Mouse (Mus musculus) pancreas, adult 10 weeks (tissue): Measurements from ENCODE around the gene Ephb2. TPM values are rescaled to one million over a fixed set of nuclear protein-coding genes. Genes with fewer than 3 reads are reported as not detected.

ENCODE experiments used
- polyA plus RNA-seq: library from polyadenylated mRNA; stranded (reverse); fragments of 350-450 nt; fragmentation: Illumina TruSeq; extraction: RNeasy Lipid Tissue Mini Kit (QIAGEN cat#74804); gene quantifications from one replicate; pipeline ENCODE4 v1.2.3, GENCODE M21; 2015; ENCODE audit warnings: low read depth, low replicate concordance; ENCODE audit not compliant: insufficient read depth

Ephb2 gene
- 0.90 TPM for polyA plus RNA-seq

DNA sequence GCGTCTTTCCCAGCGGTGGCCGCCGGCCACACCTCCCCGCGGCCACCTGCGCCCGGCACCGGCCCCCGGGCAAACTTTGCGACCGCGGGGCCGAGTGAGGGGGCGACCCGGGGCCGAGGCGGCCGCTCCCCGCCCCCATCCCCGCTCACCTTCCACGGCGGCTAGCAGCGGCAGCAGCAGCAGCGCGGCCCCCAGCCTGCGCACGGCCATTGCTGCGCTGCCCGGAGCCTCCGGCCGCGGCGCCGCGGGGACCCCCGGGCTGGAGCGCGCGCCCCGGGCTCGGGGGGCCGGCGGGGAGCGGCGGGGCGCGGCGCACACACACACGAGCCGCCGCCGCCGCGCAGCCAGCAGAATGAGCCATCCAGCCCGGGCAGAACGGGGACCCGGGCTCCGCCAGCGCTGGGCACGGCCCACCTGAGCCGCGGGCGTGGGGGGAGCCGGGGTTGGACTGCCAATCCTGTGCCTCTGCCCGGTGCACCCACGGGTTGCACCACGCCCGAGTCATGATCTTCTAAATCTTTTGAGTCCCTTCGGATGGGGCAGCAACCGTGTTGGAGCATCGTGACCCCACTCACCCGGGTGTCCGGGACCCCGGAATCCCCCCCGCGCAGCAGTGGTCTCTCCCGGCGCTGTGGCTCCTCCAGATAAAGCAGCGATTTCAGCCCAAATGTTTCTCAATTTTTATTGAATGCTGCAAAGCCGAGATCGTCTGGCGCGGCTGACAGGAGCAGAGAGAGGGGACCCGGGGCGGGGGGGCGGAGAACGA is at the start of gene Ephb2:
Gene Ephb2 (minus strand): TSS at position 368 of the 766 bp plus-strand sequence.

DNA sequence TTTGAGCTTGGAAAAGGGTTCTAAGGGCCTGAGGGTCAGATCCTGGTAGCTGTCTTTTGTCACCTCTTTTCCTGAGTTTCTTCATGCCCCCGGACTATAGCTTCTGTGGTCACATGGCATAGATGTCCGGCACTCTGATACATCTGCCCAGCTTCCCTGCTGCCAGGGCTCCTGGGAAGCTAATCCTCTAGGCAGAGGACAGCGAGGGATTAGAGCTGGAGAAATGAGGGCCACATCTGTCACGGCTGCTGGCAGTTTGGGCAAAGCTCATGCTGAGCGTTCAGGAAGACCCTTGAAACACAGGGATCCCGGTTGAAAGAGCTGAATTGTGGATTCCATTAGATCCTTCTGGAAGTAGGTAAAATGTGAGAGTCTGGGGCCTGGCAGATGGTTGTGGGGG is 213.4 kb downstream of the Ephb2 start, which contains the start of gene Lactbl1:
Gene Lactbl1 (plus strand): TSS at position 234 of the 400 bp plus-strand sequence.

DNA sequence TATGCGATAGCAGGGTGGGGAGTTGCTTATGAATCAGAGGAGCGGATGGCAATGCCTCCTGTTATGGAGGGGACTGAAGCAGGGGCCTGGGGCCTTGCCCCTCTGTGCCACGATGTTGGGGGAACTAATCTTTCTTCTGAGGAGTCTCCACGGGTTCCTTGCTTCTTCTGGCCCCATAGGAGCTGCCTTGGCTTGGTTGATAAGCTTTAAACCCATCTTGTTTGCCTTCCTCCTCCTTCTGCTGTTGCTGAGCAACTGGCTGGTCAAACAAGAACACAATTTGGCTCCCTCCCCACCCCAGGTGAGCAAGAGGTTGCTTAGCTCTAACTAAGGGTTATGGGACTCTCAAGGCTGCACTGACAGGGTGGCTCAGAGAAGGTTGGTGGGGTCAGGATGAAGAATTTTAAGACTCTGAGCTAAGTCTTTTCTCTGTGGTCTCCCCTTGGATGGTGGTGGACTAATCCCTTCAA is 225.4 kb downstream of the Ephb2 start, which contains the start of gene Tex46:
Gene Tex46 (plus strand): TSS at position 51 of the 470 bp plus-strand sequence.

DNA sequence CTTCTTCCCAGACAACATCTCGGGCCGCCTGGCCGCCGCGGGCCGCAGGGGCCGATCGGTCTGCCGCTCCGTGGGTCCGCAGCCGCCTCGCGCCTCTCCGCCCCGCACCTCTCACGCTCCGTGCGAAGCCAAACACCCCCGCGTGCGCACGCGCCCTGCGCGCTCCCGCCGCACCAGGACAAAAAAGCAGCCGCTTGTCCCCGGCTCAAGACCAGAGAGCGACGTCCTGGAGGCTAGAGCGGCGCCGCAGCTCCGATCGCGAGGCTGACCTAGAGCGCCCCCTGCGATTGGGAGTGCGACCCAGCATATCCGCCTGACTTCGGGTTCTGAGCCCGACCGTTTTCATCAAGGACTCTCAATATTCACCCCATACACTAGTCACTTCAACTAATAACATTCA is 233.2 kb downstream of the Ephb2 start, which contains the start of gene Kdm1a:
Gene Kdm1a (minus strand): TSS at position 156 of the 400 bp plus-strand sequence.

Other genes starting within 250 kb of the Ephb2 start
- 15.4 TPM for gene Kdm1a, start 233.3 kb downstream of the Ephb2 start, polyA plus RNA-seq
- gene Tex46, start 225.6 kb downstream of the Ephb2 start, polyA plus RNA-seq, result not detected
- not detected for gene Lactbl1, start 213.4 kb downstream of the Ephb2 start, polyA plus RNA-seq
- 38.1 TPM for gene C1qb, start 50.2 kb upstream of the Ephb2 start, polyA plus RNA-seq
- gene C1qc, start 57.1 kb upstream of the Ephb2 start, polyA plus RNA-seq, result 37.1 TPM
- gene C1qa, start 62.8 kb upstream of the Ephb2 start, polyA plus RNA-seq, result 44.7 TPM
- gene Epha8, start 120.8 kb upstream of the Ephb2 start, polyA plus RNA-seq, result not detected
- 3.8 TPM for gene Zbtb40, start 212.8 kb upstream of the Ephb2 start, polyA plus RNA-seq